Mouse (Mus musculus): ENCODE data around the gene Elk3.
"Not testable (repeated sequence)": the region's sequence is repeated elsewhere in the genome, so short reads cannot be mapped to it uniquely, and the experiment has no call there.

Gene Elk3

DNA sequence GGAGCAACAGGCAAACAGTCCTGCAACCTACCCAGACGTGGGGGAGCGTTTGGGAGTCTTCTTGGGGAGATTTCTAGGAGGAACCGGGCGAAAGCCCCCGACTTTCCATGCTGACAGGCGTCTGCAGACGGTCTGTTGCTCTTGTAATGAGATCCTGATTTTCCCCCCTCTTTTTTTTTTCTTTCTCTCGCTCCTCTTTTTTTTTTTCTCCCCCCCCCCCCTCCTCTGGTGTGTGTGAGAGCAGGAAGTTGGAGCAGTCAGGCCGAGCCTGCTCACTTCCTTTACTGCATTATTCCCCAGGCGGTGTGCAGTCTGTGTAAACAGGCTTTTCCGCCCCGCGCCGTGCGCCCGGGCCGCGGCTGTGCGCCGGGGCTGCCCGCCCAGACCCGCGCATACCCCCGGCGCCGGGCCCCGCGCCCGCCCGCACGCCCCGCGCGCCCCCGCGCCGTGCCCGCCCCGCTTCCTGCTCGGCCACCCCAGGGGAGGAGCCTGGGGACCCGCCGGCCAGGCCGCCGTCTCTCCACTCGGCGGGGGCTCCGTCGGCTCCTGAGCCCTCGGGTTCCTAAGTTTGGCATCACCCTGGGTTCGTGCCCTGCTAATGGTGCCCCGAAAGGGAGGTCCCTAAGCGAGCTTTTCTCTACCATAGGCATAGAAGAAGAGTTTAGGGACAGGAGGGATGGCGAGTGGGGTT, at the start of gene Elk3:
Elk3 (minus strand) TSS at position 415 of the 691 bp plus-strand sequence.
- in situ Hi-C loops (cut with MboI; ENCODE audit: low sequenced_read_pairs), result no loop called here

DNA sequence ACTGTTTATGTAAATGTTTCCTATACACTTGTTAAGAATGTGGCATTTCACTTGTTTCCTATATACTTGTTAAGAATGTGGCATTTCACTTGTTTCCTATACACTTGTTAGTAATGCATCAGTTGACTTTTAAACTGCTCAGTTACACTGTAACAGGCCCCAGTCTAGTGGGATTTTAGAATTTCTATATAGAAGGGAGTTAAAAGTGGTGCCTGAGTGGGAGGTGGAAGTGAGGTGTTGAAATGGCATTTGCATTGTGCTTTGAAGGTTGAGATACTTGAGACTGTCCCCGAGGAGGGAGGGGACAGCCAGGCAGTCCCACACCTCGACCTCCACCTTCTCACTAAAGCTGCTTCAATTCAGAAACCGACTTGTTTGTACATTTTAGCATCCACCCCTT, 49.7 kb upstream of the Elk3 start:
- in situ Hi-C loops (cut with MboI; ENCODE audit: low sequenced_read_pairs), result no loop called here

DNA sequence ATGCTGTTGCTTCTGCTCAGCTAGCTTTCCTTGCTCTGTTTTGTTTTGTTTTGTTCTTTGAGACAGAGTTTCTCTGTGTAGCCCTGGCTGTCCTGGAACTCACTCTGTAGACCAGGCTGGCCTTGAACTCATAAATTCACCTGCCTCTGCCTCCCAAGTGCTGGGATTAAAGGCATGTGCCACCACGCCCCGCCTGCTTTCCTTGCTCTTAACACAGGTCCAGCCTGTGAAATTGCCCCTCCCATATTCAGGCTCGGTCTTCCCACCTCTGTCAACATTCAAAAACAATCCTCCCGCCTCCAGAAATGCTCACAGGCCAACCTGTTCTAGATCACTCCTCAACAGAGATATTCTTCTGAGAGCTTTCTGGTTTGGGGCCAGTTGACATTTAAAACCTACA, 49.3 kb upstream of the Elk3 start:
- in situ Hi-C loops (cut with MboI; ENCODE audit: low sequenced_read_pairs), result not testable (repeated sequence)

DNA sequence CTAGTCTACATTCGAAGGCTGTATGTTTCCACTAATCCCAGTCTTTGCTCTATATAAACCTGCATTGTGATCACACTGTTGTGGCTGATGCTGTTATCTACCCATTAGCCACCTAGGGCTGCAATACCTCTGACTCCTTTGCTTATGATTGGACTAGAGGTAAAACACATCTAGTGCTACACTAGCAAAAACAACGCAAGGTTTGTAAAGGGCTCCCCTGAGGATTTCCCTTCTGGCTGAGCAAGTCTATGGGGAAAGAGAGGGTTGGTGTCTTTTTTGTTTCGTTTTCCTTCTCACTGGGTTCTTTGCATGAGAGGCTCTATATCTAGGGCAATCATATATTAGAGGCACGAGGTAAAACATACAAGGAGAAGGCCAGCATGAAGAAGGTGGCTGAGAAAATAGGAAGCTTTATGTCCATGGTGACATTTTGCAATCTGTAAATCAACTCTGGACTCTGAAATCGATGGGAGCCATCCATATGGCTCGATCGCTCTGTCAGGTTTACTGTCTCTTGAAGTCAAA, 48.5 kb upstream of the Elk3 start:
- in situ Hi-C loops (cut with MboI; ENCODE audit: low sequenced_read_pairs), result no loop called here

DNA sequence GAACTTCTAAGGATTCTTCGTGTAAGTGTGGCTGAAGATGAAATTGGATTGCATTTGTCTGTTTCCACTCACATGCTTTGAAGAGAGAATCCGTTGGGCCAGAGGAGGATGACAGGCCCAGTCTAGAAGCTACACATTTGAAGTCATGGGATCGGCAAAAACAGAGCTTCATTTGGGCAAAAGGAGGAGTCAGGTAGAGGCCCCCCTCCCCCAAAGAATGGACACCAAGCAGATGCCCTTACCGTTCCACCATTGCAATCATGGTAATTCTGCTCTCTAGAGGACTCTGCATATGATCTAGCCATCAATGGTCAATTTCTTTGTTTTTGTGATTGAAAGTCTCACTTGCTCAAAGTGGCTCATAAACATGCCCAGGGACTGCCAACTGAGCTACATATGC, 47.9 kb upstream of the Elk3 start:
- in situ Hi-C loops (cut with MboI; ENCODE audit: low sequenced_read_pairs), result no loop called here

DNA sequence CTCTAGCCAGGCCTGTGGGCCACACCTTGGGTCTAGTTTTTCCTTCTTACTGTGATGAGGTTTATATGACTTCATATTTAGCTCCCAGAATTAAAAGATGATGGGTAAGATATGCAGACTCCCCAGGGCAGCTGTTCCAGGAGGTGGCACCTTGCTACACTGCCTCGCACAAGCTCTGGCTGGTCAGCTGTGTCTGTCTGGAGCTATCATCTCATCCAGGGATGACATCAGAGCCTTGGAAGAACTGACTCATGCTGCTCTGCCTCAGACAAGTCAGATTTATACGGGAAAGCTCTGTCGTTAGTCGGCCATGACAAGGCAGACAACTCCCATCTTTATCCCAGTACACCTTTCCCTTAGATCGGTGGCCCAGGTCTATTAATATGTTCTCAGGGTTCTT, 46.2 kb upstream of the Elk3 start:
- in situ Hi-C loops (cut with MboI; ENCODE audit: low sequenced_read_pairs), result no loop called here

DNA sequence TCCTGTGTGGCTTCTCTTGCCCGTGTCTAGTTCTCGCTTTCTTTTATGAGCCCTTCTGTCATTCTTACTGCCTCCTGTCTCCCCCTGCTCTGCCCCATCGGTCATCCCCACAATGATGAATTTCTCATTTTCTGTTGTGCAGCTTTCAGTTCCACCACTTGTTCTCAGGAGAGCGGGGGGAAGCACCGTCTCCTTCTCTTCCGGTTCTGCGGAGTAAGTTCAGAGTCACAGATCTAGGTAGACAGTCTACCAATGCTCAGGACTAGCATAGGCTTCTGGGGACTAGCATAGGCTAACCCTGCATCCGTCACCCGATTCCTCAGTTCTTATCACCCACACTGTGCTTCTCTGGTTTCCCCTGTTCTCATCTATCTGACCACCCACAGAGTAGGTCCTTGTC, 45.2 kb upstream of the Elk3 start:
- in situ Hi-C loops (cut with MboI; ENCODE audit: low sequenced_read_pairs), result no loop called here

DNA sequence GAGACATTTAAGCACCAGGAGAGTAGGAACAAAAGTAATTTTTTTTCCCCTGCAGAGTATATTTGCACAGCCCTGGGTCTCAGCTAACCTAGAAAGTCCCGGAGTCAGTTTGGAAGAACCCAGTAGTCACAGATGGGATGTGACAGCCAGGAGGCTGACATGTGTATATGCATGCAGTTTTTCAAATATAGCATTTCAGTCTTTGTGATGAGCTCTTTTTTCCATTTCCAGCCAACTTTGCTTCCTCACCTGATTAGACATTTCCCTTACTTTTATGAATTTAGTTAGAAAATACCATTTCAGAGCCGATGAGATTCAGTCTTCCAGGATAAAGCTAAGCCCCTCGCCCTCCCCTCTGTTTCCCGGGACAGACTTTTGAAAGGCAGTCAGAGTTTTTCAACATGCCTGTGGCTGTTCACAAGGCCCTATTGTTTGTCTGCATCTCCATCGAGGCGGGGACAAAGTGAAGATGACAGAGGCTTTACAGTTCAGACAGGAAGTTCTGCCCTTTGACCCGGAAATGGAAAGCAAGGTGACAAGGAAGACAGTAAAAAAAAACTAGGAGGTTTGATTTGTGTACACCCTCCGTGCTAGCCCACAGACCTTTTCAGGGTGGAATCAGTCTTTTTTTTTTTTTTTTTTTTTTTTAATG, 44.5 kb upstream of the Elk3 start:
- in situ Hi-C loops (cut with MboI; ENCODE audit: low sequenced_read_pairs), result no loop called here

DNA sequence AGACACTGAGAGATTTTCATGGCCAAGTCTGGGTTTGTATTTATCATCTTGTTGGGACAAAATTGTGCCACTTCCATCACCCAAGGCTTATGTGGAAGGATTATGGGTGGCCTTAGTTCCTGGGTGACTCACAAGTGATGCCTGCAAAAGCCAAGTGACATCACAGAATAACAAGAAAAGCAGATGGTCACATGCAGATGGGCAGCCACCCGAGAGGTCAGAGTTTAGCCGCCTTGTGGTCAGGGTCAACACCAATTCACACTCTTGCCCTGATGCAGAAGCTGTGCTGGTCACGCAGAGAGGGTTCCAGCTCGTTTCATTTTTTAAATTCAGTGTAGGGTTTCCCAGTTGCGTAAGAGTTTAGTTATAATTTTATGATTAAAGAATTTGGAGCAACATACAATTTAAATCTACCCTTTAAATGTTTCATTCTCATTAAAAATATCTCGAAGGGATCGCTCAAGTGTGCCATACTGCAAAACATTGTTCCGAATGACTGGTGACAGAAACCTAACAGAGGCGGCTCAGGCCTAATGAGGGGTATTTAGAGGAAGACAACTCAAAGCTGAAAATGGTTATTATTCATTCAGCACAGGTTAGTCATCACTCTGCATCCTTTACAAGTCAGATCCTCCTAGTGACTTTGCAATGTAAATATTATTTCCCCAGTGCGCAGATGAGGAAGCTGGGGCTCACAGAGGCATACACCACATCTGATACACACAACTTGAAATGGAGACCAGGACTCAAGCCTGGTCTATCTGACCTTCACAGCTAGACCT, 42.8 kb upstream of the Elk3 start:
- in situ Hi-C loops (cut with MboI; ENCODE audit: low sequenced_read_pairs), result no loop called here

DNA sequence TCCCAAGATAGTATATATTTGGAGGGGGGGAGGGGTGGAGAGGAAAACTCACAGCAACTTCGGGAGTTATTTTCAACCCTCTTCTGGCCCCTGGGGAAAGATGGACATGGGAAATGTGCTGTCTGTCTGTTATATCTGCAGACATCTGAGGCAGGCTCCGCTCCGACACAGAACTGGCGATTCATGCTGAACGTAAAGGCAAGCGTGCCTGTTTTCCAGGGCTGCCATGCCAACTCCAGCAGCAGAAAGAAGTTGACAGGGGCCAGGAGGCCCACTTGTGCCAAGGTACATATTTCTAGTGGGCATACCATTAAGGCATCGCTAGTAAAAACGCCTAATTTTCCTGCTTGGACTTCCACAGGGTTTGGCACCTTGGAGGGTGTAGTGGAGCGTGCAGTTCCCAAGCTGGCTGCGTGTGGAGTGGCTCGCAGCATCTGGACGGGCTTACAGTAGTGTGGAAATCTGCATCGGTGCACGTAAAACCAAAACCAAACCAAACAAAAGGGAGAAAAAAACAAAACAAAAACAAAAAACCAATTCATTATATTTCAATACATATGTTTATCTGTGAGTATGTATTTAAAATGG, 37.1 kb upstream of the Elk3 start:
- in situ Hi-C loops (cut with MboI; ENCODE audit: low sequenced_read_pairs), result no loop called here

DNA sequence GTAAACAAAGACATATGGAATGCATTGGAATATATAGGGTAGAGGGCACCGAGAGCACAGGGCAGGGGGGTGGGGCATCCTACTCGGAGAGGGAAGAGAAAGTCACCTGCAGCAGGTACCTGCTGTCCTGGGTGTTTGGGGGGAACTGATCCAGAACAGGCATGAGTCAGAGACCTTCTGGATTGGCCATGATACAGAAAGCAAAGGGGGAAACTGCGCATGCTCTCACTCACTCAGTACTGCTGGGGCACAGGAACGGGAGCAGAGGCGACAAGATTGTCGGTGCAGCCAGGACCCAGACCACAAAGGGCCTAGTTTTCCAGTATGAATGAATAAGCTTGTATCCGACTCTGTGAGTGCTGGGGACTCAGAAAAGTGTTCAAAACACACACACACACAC, 36.5 kb upstream of the Elk3 start:
- in situ Hi-C loops (cut with MboI; ENCODE audit: low sequenced_read_pairs), result no loop called here

DNA sequence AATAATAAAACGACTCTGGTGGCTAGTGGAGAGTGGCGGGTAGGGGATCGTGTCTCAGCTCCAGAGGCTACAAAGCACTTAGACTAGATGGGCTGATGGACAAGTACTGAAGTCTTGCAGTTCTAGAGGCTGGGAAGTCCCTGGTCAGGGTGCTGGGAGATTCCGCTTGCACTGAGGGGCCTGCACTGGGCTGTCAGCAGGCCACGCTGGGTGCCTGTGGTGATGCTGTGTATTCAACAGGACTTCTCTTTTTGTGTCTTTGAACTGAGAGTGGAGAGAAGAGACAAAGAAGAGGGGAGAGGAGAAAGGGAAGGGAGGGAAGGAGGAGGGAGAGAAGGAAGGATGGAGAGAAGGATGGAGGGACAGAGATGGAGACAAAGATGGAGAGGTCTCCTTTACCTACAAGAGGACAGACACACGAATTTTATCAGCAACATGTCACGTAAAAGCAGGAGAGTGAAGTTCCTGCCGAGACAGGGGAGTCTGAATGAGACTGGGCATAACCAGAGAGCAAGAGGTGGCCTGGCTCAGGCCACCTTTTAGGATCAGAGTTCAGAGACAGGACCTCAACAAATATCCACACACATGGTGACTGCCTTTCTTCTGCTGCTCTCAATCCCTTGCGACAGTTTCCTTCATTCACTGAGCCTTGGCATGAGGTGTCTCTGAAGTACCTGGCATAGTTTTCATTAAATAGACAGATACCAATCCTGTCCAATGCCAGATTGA, 35.4 kb upstream of the Elk3 start:
- in situ Hi-C loops (cut with MboI; ENCODE audit: low sequenced_read_pairs), result no loop called here

DNA sequence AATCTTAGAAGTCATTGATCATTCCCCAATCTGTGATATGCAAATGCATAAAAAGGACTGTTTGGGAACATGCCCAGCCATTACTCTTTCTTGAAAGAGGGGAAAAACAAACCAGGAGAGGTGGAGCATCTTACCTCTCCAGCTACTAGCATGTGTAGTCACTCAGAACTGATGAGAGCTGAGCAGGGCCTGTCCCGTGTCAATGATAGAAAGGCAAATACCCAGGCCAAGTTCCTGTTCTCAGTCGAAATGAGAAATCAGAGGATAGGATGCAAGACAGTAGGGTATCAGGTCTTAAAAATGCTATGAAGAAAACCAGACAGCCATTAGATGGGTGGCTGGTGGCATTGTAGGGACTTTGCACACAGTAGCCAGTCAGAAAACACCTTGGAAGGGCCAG, 34.6 kb upstream of the Elk3 start:
- in situ Hi-C loops (cut with MboI; ENCODE audit: low sequenced_read_pairs), result no loop called here

DNA sequence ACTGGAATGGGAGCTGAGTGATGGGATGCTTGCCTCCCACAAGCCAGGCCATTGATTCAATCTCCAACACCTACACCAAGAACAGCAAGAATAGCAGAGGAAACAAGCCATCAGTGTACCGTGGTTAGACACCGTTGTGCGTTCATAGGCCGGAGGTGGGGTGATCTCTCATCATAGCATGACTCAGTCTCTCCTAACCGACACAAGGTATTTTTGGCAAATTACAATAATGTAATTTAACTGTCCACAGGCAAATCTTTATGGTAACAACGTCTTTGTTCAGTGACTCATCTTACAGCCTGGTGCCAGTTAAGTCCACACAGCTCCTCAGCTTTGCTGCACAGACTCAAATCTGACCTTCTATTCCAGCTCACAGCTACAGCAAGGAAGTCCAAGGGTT, 32.5 kb upstream of the Elk3 start:
- in situ Hi-C loops (cut with MboI; ENCODE audit: low sequenced_read_pairs), result no loop called here

DNA sequence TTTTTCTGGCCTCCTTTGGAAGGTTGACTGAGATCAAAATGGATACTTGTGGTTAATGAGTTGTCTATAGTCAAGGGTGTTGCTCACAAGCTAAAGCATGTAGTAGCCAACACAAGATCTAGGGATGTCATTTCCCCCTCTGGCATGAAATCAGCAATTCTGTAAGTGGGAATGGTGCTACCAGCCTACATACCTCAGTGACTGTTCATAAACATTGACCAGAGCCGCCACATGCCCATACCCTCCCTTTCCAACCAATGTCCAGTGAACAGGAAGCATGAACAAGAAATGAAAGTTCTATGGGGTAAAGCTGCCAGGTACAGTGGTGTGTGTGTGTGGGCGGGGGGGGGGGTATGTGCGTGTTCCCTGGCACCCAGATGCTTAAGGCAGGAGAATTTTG, 32.1 kb upstream of the Elk3 start:
- in situ Hi-C loops (cut with MboI; ENCODE audit: low sequenced_read_pairs), result no loop called here

DNA sequence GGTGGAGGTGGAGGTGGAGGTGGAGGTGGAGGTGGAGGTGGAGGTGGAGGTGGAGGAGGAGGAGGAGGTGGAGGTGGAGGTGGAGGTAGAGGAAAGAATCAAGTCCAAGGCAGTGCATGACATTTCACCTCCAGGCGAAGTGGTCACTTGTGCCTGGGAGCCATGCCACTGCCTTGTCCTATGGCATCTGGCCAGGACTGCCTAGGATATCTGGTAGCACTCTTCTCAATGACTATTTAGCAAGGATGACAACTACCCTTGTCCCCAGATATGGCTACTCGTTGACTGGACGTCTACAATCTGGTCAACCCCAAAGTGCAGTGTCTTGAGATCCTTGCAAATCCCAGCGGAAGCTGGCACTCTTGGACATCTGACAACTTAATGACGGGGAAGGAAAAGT, 27.6 kb upstream of the Elk3 start:
- in situ Hi-C loops (cut with MboI; ENCODE audit: low sequenced_read_pairs), result no loop called here

DNA sequence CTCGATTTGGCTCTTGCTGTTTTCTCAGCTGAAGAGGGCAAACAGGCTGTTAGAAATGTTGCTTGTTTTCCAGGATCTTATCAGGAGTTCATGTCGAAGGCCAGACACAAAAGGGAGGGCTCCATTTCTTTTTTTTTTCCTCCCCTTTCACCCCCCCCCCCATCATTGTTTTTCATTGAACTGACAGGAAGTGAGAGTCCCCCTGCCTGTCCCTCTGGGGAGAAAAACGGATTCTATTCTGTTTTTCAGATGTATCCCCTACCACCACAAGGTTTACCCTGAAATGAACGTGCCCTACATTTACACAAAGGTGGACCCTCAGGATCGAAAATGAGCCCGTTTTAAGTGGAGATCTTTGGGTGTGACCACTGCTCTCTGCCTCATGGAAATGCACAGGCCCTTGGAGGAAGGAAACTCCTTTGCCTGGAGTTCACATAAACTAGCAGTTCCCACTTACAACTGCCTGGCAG, 25.6 kb upstream of the Elk3 start:
- in situ Hi-C loops (cut with MboI; ENCODE audit: low sequenced_read_pairs), result no loop called here

DNA sequence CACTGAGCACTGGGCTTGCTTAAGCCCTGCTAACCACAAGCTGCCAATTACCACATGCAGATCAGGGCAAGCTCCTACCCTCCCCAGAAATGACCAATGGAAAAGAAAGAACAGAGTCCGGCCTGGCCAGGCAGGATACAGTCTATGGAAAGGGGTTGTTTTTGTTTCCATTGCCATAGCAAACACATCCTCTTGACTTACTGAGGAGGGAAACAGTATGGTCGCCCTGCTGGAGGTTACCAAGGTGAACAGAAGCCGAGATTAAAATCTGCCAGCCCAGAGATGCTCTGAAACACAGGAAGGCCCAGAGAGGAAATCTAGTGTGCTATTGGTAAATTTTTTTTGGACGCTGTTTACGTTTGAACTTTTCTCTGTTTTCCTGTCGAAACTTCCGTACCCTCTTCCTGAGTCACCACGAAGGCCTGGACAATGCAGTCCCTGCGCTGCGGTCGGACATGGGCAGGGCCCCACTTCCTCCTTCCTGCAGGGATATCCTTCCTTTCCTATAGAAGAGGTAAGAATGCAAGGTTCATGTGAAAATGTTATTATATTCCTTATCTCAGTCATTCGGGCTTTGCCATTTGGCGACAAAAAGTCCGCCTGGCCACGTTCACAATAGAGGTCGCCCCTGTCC, 25.0 kb upstream of the Elk3 start:
- in situ Hi-C loops (cut with MboI; ENCODE audit: low sequenced_read_pairs), result no loop called here

DNA sequence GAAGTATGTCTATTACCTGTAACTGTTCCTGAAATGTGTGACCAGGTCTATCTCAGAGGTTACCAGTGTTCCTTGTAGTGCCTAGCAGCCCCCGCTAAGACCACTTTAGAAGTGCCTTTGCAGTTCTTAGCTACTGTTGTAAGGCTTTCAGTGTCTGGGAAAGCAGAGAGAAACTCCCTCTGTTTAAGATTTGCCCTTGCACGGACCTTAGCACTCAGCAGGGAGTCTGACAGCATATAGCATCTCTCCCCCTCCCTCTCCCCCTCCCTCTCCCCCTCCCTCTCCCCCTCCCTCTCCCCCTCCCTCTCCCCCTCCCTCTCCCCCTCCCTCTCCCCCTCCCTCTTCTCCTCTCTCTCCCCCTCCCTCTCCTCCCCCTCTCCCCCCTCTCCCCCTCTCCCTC, 24.1 kb upstream of the Elk3 start:
- in situ Hi-C loops (cut with MboI; ENCODE audit: low sequenced_read_pairs), result no loop called here

DNA sequence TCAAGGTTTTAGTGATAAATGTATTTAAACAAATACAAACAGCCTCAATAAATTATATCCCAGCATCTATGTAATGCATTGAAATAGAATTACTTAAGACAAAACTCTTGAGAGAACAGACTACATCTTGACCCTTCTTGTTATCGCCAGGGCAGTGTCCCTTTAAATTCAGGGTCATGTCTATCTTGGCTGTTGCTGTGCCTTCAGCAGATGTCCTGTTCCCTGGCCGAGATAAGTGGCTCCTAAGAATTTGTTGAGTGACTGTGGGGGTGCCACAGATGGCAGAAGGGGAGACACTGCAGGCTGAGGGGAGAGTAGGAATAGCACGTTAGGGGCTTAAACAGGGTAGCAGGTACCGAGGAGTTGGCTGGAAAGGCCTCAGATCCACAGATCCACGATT, 22.3 kb upstream of the Elk3 start:
- in situ Hi-C loops (cut with MboI; ENCODE audit: low sequenced_read_pairs), result no loop called here
